Mouse (Mus musculus): ENCODE results near the gene Tex45. TPM values are rescaled to one million over a fixed set of nuclear protein-coding genes. Genes with fewer than 3 reads are reported as not detected.
A peak's percentile ranks its signal among the peaks of the same experiment; 100 is the strongest.

Tex45 gene
- polyA plus RNA-seq, 2 experiments: 0.10 TPM; not detected in 1

GRCm38 (mm10) chr8:3467886-3468545 is 2.6 kb upstream of the Tex45 start:
- Histone ChIP-seq H3K27ac (no peak overlapping the region), H3K27me3 (ENCODE audit: control insufficient read depth, insufficient read depth, low read length) (no peaks in the 10 kb centered on the region), H3K9me3 (ENCODE audit: control insufficient read depth, low read length) (no peaks in the 10 kb centered on the region), H3K36me3 (replicated peaks; ENCODE audit: control insufficient read depth, insufficient read depth, low read depth) (no peaks in the 10 kb centered on the region), H3K4me3 (ENCODE audit: insufficient read depth in 1 of 2, low read depth in 2 of 2, low read length in 2 of 2) (peak overlapping the region; percentile 47 to 84), H3K9ac (replicated peaks) (peak overlapping the region; percentile 24), H3K4me1 (replicated peaks; ENCODE audit: control insufficient read depth in 2 of 2, insufficient read depth in 2 of 2, low read length in 1 of 2) (peaks cover 0 to 15% of the 10 kb centered on the region in 2 experiments; a peak in 2 of 4 replicates), H3K4me2 (ENCODE audit: low read depth) (peak overlapping the region; percentile 72)
- TF ChIP-seq EP300 (IDR thresholded peaks at IDR 0.05; ENCODE audit: low read depth) (no peak), CTCF (IDR thresholded peaks at IDR 0.05; ENCODE audit: low read depth) (no peak)
- DNase-seq (ENCODE audit: low read depth in 3 of 3, low spot score in 3 of 3) (no peak), ATAC-seq (ENCODE audit: insufficient read depth) (no peak)
- WGBS (ENCODE audit: insufficient replicate concordance): 46% methylated on average over 9 of the region's 9 CpGs

DNA sequence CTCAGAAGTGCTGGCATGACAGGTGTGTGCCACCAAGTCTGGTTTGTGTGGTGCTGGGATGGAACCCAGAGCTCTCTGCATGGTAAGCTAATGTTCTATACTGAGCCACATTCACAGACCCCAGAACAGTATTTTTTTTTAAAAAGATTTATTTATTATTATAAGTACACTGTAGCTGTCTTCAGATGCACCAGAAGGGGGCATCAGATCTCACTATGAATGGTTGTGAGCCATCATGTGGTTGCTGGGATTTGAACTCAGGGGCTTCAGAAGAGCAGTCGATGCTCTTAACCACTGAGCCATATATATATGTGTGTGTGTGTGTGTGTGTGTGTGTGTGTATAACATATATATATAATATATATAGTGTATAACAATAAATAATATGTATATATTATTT is 1.8 kb upstream of the Tex45 start:
- Histone ChIP-seq H3K4me1 (replicated peaks; ENCODE audit: control insufficient read depth in 2 of 2, insufficient read depth in 2 of 2, low read length in 1 of 2) (peaks cover 0 to 15% of the 10 kb centered on the region in 2 experiments; a peak in 2 of 4 replicates), H3K27ac (no peak overlapping the region)
- no peak for ATAC-seq (ENCODE audit: insufficient read depth)

GRCm38 (mm10) chr8:3475715-3476429 is 5.2 kb downstream of the Tex45 start:
- no peak overlapping the region for H3K4me3 ChIP-seq (ENCODE audit: insufficient read depth in 1 of 2, low read depth in 2 of 2, low read length in 2 of 2)
- peak overlapping the region; percentile 23; the same call in 1 of the 2 replicates for H3K4me2 ChIP-seq (ENCODE audit: low read depth)
- TF ChIP-seq EP300 (IDR thresholded peaks at IDR 0.05; ENCODE audit: low read depth): no peak
- TF ChIP-seq CTCF (IDR thresholded peaks at IDR 0.05; ENCODE audit: low read depth): no peak
- WGBS (ENCODE audit: insufficient replicate concordance): 21% methylated on average over 37 of the region's 37 CpGs
- no peak for DNase-seq (ENCODE audit: low read depth in 3 of 3, low spot score in 3 of 3)
- no peaks in the 10 kb centered on the region for H3K9me3 ChIP-seq (ENCODE audit: control insufficient read depth, low read length)
- H3K27me3 ChIP-seq (ENCODE audit: control insufficient read depth, insufficient read depth, low read length): no peaks in the 10 kb centered on the region
- no peak for ATAC-seq (ENCODE audit: insufficient read depth)
- no peak overlapping the region for H3K27ac ChIP-seq
- H3K9ac ChIP-seq (replicated peaks): no peak overlapping the region
- H3K36me3 ChIP-seq (replicated peaks; ENCODE audit: control insufficient read depth, insufficient read depth, low read depth): no peaks in the 10 kb centered on the region
- H3K4me1 ChIP-seq (replicated peaks; ENCODE audit: control insufficient read depth in 2 of 2, insufficient read depth in 2 of 2, low read length in 1 of 2): no peaks in the 10 kb centered on the region

More for the DNA sequence above, 1.8 kb upstream of the Tex45 start:
- no peak for TF ChIP-seq EP300 (IDR thresholded peaks at IDR 0.05; ENCODE audit: low read depth)
- TF ChIP-seq CTCF (IDR thresholded peaks at IDR 0.05; ENCODE audit: low read depth): no peak
- Histone ChIP-seq H3K4me3 (ENCODE audit: insufficient read depth in 1 of 2, low read depth in 2 of 2, low read length in 2 of 2) (no peak overlapping the region), H3K9ac (replicated peaks) (no peak overlapping the region), H3K36me3 (replicated peaks; ENCODE audit: control insufficient read depth, insufficient read depth, low read depth) (no peaks in the 10 kb centered on the region), H3K27me3 (ENCODE audit: control insufficient read depth, insufficient read depth, low read length) (no peaks in the 10 kb centered on the region), H3K9me3 (ENCODE audit: control insufficient read depth, low read length) (no peaks in the 10 kb centered on the region), H3K4me2 (ENCODE audit: low read depth) (no peak overlapping the region)
- no peak for DNase-seq (ENCODE audit: low read depth in 3 of 3, low spot score in 3 of 3)
- whole genome bisulfite sequencing (ENCODE audit: insufficient replicate concordance): 48% methylated on average over 1 of the region's 1 CpGs

DNA sequence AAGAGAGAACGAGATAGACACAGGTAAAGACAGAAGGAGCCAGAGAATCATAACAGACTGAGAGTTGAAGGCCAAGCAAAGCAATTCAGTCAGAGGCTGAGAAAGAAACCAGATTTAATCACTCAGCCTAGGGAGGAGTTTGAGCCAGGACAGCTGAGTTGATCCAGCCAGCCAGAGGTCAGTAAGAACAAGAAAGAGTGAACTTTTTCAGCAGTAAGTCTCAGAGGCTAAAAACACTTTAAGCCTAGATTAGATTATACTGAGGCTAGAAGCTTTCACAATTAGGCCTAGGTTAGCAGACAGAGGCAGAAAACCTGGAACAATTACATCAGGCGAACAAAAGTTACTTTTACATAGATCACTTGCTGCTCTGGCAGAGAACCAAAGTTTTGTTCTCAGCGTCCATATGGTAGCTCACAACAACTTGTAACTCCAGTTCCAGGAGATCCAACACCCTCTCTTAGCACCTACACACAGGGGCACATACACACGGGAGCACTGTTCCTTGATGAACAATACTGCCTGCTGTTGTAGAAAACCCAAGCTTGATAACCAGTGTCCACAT is 9.6 kb downstream of the Tex45 start:
- DNase-seq (ENCODE audit: low read depth in 3 of 3, low spot score in 3 of 3) (no peak), ATAC-seq (ENCODE audit: insufficient read depth) (no peak)
- no peak overlapping the region for H3K9ac ChIP-seq (replicated peaks)
- 46% methylated on average over 4 of the region's 4 CpGs for WGBS (ENCODE audit: insufficient replicate concordance)
- no peak overlapping the region for H3K4me3 ChIP-seq (ENCODE audit: insufficient read depth in 1 of 2, low read depth in 2 of 2, low read length in 2 of 2)
- peaks cover 0 to 5% of the 10 kb centered on the region in 2 experiments; a peak in 1 of 4 replicates for H3K4me1 ChIP-seq (replicated peaks; ENCODE audit: control insufficient read depth in 2 of 2, insufficient read depth in 2 of 2, low read length in 1 of 2)
- H3K4me2 ChIP-seq (ENCODE audit: low read depth): no peak overlapping the region
- H3K27ac ChIP-seq: no peak overlapping the region
- TF ChIP-seq CTCF (IDR thresholded peaks at IDR 0.05; ENCODE audit: low read depth): no peak
- TF ChIP-seq EP300 (IDR thresholded peaks at IDR 0.05; ENCODE audit: low read depth): no peak
- no peaks in the 10 kb centered on the region; the same call in 1 of the 2 replicates for H3K27me3 ChIP-seq (ENCODE audit: control insufficient read depth, insufficient read depth, low read length)
- H3K9me3 ChIP-seq (ENCODE audit: control insufficient read depth, low read length): no peaks in the 10 kb centered on the region
- no peaks in the 10 kb centered on the region for H3K36me3 ChIP-seq (replicated peaks; ENCODE audit: control insufficient read depth, insufficient read depth, low read depth)

GRCm38 (mm10) chr8:3481605-3482004 is 10.9 kb downstream of the Tex45 start:
- H3K27ac ChIP-seq: no peak overlapping the region

More at GRCm38 (mm10) chr8:3481605-3482004, 10.9 kb downstream of the Tex45 start:
- DNase-seq (ENCODE audit: low read depth in 3 of 3, low spot score in 3 of 3) (peak in 1 of 3 experiments; percentile 38), ATAC-seq (ENCODE audit: insufficient read depth) (no peak)
- 44% methylated on average over 5 of the region's 5 CpGs for WGBS (ENCODE audit: insufficient replicate concordance)
- Histone ChIP-seq H3K9me3 (ENCODE audit: control insufficient read depth, low read length) (no peaks in the 10 kb centered on the region), H3K27me3 (ENCODE audit: control insufficient read depth, insufficient read depth, low read length) (no peaks in the 10 kb centered on the region; the same call in 1 of the 2 replicates), H3K4me2 (ENCODE audit: low read depth) (no peak overlapping the region), H3K4me3 (ENCODE audit: insufficient read depth in 1 of 2, low read depth in 2 of 2, low read length in 2 of 2) (no peak overlapping the region), H3K9ac (replicated peaks) (no peak overlapping the region), H3K4me1 (replicated peaks; ENCODE audit: control insufficient read depth in 2 of 2, insufficient read depth in 2 of 2, low read length in 1 of 2) (peaks cover 0 to 5% of the 10 kb centered on the region in 2 experiments; a peak in 1 of 4 replicates), H3K36me3 (replicated peaks; ENCODE audit: control insufficient read depth, insufficient read depth, low read depth) (no peaks in the 10 kb centered on the region)
- TF ChIP-seq EP300 (IDR thresholded peaks at IDR 0.05; ENCODE audit: low read depth): no peak
- no peak for TF ChIP-seq CTCF (IDR thresholded peaks at IDR 0.05; ENCODE audit: low read depth)

All from liver, embryonic 14.5 days (tissue).